Mouse (Mus musculus) limb, embryonic 11.5 days (tissue): ENCODE measurements at regions not wholly inside any gene's neighbourhood (a gene's known extent, or its start where the extent isn't known, plus 50 kb on each side); places are given as distances from the start of the nearest gene placed in this dataset.
"Not testable (repeated sequence)": the region's sequence is repeated elsewhere in the genome, so short reads cannot be mapped to it uniquely, and the experiment has no call there.

Source experiments
- ATAC-seq: fragments of 200-750 bp; cut with Nextera tagmentation; 2 replicates; pipeline ENCODE4 v1.8.0; 2017; ENCODE audit warnings: low read depth; ENCODE audit not compliant: insufficient number of reproducible peaks, low FRiP score, low TSS enrichment
- DNase-seq: peaks from one replicate; pipeline ENCODE4 v3.0.0-alpha.2; 2015; ENCODE audit warnings: low spot score
- H3K27ac ChIP-seq: fragments of 300-500 bp; sonication (generic); replicated peaks from 2 replicates; pipeline ENCODE4 v1.5.1; 2014; ENCODE audit warnings: low read depth, mild to moderate bottlenecking, low read length
- H3K27me3 ChIP-seq: fragments of 300-500 bp; sonication (generic); 2 replicates; pipeline ENCODE4 v1.6.1; 2014; ENCODE audit warnings: mild to moderate bottlenecking, low read length, mixed read lengths; ENCODE audit not compliant: control insufficient read depth, insufficient read depth
- H3K36me3 ChIP-seq: fragments of 300-500 bp; sonication (generic); 2 replicates; pipeline ENCODE4 v1.6.1; 2014; ENCODE audit warnings: mild to moderate bottlenecking, low read length, moderate library complexity, mixed read lengths; ENCODE audit not compliant: control insufficient read depth, insufficient read depth
- H3K4me1 ChIP-seq: fragments of 300-500 bp; sonication (generic); 2 replicates; pipeline ENCODE4 v1.6.1; 2014; ENCODE audit warnings: low read length, mixed read lengths; ENCODE audit not compliant: control insufficient read depth, insufficient read depth
- H3K4me2 ChIP-seq: fragments of 300-500 bp; sonication (generic); 2 replicates; pipeline ENCODE4 v1.6.1; 2014; ENCODE audit warnings: low read depth, mild to moderate bottlenecking, moderate library complexity; ENCODE audit not compliant: severe bottlenecking
- H3K4me3 ChIP-seq: fragments of 300-500 bp; sonication (generic); 2 replicates; pipeline ENCODE4 v1.5.1; 2014; ENCODE audit warnings: low read depth, low read length
- H3K9ac ChIP-seq: fragments of 300-500 bp; sonication (generic); 2 replicates; pipeline ENCODE4 v1.6.1; 2014; ENCODE audit warnings: mild to moderate bottlenecking, low read length
- H3K9me3 ChIP-seq: fragments of 300-500 bp; sonication (generic); 2 replicates; pipeline ENCODE4 v1.6.1; 2016; ENCODE audit warnings: low read length; ENCODE audit not compliant: control insufficient read depth
- WGBS: fragments of 180-500 bp; shearing (Covaris S2); extraction: QIAGEN DNeasy Blood & Tissue Kit; methylation state at CpG from one replicate; pipeline ENCODE4 v1.1.7; 2014; 5-methylcytosine and 5-hydroxymethylcytosine counted together

DNA sequence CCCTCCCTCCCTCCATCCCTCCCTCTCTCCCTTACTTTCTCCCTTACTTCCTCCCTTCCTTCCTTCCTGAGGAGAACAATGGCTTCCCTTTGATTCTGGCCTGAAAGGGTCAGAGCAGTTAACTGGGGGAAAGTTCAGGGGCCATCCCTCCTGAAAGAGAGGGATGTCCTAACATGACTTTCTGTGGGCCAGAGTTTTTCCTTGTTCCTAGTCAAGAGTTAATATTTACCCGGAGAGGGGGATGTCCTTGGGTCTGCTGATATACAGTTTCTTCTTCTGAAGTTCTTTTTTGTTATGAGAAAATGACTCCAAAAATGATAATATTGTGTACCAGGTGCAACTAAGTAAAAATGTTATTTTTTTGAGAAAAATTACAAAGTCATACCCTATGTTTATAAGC lies 431.5 kb upstream of the Slc35b3 start:
- WGBS = 82% methylated on average over 1 of the region's 1 CpGs
- DNase-seq, H3K9ac ChIP-seq, ATAC-seq, H3K27ac ChIP-seq, H3K36me3 ChIP-seq, H3K9me3 ChIP-seq, H3K4me1 ChIP-seq, H3K27me3 ChIP-seq, H3K4me3 ChIP-seq, H3K4me2 ChIP-seq: not testable (repeated sequence)

DNA sequence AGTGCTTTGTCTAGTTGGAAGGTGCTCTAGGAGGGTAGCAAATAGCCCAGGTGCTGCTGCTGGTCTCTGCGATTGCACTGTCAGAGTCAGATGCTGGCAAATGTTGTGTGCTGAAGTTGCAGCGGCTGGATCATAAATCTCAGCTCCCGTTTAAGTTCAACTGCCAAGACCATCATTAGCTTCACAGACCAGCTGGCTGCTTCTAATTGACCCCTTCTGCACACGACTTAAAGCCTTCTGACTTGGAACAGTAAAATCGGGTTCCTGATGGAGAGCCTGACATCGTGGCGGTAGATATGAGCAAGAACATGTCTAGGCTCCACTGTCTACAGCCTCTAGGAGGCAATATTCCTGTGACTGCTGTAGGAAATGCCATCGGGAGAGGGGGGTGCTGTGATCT lies 416.0 kb upstream of the Slc35b3 start:
- H3K27me3 ChIP-seq = no peaks in the 10 kb centered on the region
- H3K27ac ChIP-seq = no peak overlapping the region
- no peak overlapping the region for H3K4me2 ChIP-seq
- 14% methylated on average over 8 of the region's 8 CpGs for WGBS
- no peak overlapping the region for H3K9ac ChIP-seq
- no peak overlapping the region for H3K4me3 ChIP-seq
- no peaks in the 10 kb centered on the region for H3K36me3 ChIP-seq
- no peak for ATAC-seq
- peak; percentile 49 for DNase-seq
- no peaks in the 10 kb centered on the region for H3K9me3 ChIP-seq
- H3K4me1 ChIP-seq = no peaks in the 10 kb centered on the region

- no peak overlapping the region for H3K4me2 ChIP-seq
- H3K9me3 ChIP-seq = no peaks in the 10 kb centered on the region
- WGBS = 84% methylated on average over 6 of the region's 6 CpGs
- no peak overlapping the region for H3K4me3 ChIP-seq
- no peak overlapping the region for H3K27ac ChIP-seq
- no peak overlapping the region for H3K9ac ChIP-seq
- DNase-seq = no peak
- H3K4me1 ChIP-seq = no peaks in the 10 kb centered on the region
- no peaks in the 10 kb centered on the region for H3K36me3 ChIP-seq
- no peak for ATAC-seq
- no peaks in the 10 kb centered on the region for H3K27me3 ChIP-seq
These were observed 415.6 kb upstream of the Slc35b3 start for GRCm38 (mm10) chr13:39376269-39376668.

GRCm38 (mm10) chr13:39372565-39372964 lies 411.9 kb upstream of the Slc35b3 start:
- Histone ChIP-seq H3K27ac (no peak overlapping the region), H3K27me3 (no peaks in the 10 kb centered on the region), H3K4me1 (peaks cover 4% of the 10 kb centered on the region), H3K36me3 (no peaks in the 10 kb centered on the region), H3K4me3 (no peak overlapping the region), H3K9ac (no peak overlapping the region), H3K9me3 (no peaks in the 10 kb centered on the region), H3K4me2 (no peak overlapping the region)
- ATAC-seq = no peak
- DNase-seq = no peak
- WGBS = 73% methylated on average over 3 of the region's 3 CpGs

DNA sequence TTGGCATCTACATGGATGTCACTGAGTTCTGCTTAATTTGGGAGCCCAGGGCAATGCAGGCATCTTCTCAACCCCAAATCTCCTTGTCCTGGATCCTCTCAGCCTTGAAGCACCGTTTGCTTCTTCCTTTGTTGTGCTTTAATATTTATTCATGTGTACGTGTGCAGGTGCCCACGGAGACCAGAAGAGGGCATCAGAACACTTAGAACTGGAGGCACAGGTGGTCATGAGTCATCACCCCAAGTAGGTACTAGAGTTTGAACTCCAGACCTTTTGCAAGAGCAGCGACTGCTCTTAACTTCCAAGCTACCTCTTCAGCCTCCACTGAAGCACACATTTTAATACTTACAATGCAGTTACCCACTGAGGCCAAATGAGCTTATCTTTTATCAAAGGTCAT lies 403.0 kb upstream of the Slc35b3 start:
- no peak for DNase-seq
- 66% methylated on average over 4 of the region's 4 CpGs for WGBS

DNA sequence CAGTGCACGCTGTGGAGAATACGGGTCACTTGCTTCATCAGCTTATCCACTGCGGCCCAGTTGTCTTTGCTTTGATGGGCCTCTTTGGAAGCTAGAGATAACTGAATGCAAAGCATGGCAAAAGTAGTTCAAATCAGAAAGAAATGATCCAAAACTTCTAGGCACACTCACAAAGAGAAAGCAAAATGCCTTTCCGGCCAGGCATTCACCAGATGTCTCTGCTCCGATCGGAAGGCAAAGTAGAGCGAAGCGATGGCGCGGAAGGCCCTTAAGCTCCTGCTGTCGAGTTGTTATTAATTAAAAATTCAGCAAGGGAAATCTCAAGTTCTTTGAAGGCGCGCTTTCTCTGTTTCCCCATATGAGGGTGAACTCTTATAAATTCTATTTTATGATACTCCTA lies 401.9 kb upstream of the Slc35b3 start:
- 81% methylated on average over 13 of the region's 13 CpGs for WGBS
- Histone ChIP-seq H3K9ac (no peak overlapping the region), H3K9me3 (no peaks in the 10 kb centered on the region), H3K4me2 (no peak overlapping the region), H3K27ac (no peak overlapping the region), H3K36me3 (no peaks in the 10 kb centered on the region), H3K4me1 (no peaks in the 10 kb centered on the region; the same call in 1 of the 2 replicates), H3K27me3 (no peaks in the 10 kb centered on the region), H3K4me3 (no peak overlapping the region)
- DNase-seq = no peak
- ATAC-seq = no peak

More for the DNA sequence above, 403.0 kb upstream of the Slc35b3 start:
- ATAC-seq = no peak
- Histone ChIP-seq H3K4me2 (no peak overlapping the region), H3K4me1 (no peaks in the 10 kb centered on the region; the same call in 1 of the 2 replicates), H3K9me3 (no peaks in the 10 kb centered on the region), H3K27me3 (no peaks in the 10 kb centered on the region), H3K27ac (no peak overlapping the region), H3K9ac (no peak overlapping the region), H3K36me3 (no peaks in the 10 kb centered on the region), H3K4me3 (no peak overlapping the region)

GRCm38 (mm10) chr13:39351606-39352005 lies 390.9 kb upstream of the Slc35b3 start:
- Histone ChIP-seq H3K4me2 (no peak overlapping the region), H3K9ac (no peak overlapping the region), H3K36me3 (no peaks in the 10 kb centered on the region), H3K4me3 (no peak overlapping the region), H3K4me1 (no peaks in the 10 kb centered on the region), H3K9me3 (no peaks in the 10 kb centered on the region), H3K27me3 (no peaks in the 10 kb centered on the region), H3K27ac (no peak overlapping the region)
- 69% methylated on average over 2 of the region's 2 CpGs for WGBS
- DNase-seq = no peak
- ATAC-seq = no peak

DNA sequence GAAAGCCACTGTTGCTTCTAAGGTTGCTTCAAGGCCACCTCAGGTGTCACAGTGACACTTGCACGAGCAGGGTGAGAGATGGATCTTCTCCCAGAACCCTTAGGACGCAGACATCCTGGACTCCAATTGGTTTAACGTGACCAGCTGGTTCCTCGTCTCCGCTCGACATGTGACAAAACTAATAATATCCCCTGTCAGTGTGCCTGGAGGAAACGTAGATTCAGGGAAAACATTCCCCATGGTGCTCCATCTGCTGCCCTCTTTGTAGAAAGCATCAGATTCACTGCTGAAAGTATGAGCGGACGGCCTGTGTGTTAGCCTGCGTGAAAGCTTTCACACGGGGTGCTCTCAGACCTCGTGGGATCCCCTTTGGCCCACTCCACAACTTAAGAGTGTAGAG lies 390.0 kb upstream of the Slc35b3 start:
- DNase-seq (no peak), ATAC-seq (no peak)
- WGBS = 75% methylated on average over 12 of the region's 12 CpGs
- no peaks in the 10 kb centered on the region for H3K27me3 ChIP-seq
- H3K4me1 ChIP-seq = no peaks in the 10 kb centered on the region
- H3K4me2 ChIP-seq = no peak overlapping the region
- no peak overlapping the region for H3K4me3 ChIP-seq
- no peak overlapping the region for H3K27ac ChIP-seq
- H3K36me3 ChIP-seq = no peaks in the 10 kb centered on the region
- no peaks in the 10 kb centered on the region for H3K9me3 ChIP-seq
- no peak overlapping the region for H3K9ac ChIP-seq

DNA sequence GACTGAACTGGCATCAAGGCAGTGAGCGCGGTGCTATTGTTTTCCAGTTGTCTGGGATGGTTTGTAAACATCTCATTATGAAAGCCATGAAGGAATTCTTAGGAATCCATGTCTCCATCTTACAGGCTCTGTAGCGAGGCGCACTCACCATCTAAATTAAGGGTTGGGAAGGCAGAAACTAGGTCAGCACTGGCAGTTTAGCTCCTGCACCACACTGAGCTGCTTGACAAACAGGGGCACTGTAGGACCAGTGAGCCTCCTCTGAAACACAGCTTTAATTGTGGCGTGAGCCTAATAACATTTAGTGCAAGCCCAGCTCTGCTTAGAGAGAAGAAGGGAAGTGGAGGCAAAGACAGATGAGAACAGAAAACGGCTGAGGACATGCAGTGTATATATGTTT lies 387.1 kb upstream of the Slc35b3 start:
- H3K9ac ChIP-seq = no peak overlapping the region
- H3K27ac ChIP-seq = no peak overlapping the region
- no peak for DNase-seq
- no peaks in the 10 kb centered on the region for H3K36me3 ChIP-seq
- H3K4me2 ChIP-seq = no peak overlapping the region
- ATAC-seq = no peak
- H3K4me1 ChIP-seq = no peaks in the 10 kb centered on the region
- no peaks in the 10 kb centered on the region for H3K9me3 ChIP-seq
- 87% methylated on average over 6 of the region's 6 CpGs for WGBS
- no peak overlapping the region for H3K4me3 ChIP-seq
- no peaks in the 10 kb centered on the region for H3K27me3 ChIP-seq
